In genomic region chr1:68501561-68501960, GRCm38 (mm10) we compare ENCODE assay signal across 11 mouse cellular contexts.
DNase-seq lines count a peak whose midpoint lies in the region; ATAC-seq and TF ChIP-seq lines count a peak whose summit lies in the region.
"Had no signal": no experiment of that assay in that cellular context is flagged by ENCODE, and none has a peak within 500 bp of the region (broad histone marks: within the 10 kb centered on the region; RNA-seq: fewer than 3 reads in every experiment).

No protein-coding gene starts in this region.

- no peaks in the 10 kb centered on the region for H3K4me1 ChIP-seq in liver, embryonic 11.5 days (replicated peaks; ENCODE audit: control insufficient read depth, insufficient read depth, low read length)
- H3K4me1 ChIP-seq in liver, embryonic 12.5 days, result no peaks in the 10 kb centered on the region
- H3K4me1 ChIP-seq in embryonic facial prominence, embryonic 11.5 days (ENCODE audit: control insufficient read depth, insufficient read depth, low read length), result no peaks in the 10 kb centered on the region
- H3K4me1 ChIP-seq in liver, postnatal 0 days (ENCODE audit: insufficient read depth), result no peaks in the 10 kb centered on the region
- H3K4me1 ChIP-seq: stomach, embryonic 15.5 days had no signal

- H3K4me2 ChIP-seq in liver, embryonic 11.5 days, result no peak overlapping the region
- no peak overlapping the region for H3K4me2 ChIP-seq in liver, embryonic 12.5 days
- no peak overlapping the region for H3K4me2 ChIP-seq in embryonic facial prominence, embryonic 11.5 days (ENCODE audit: low read depth, low read length)
- H3K4me2 ChIP-seq in liver, postnatal 0 days (ENCODE audit: low read depth, low read length), result no peak overlapping the region
- H3K4me2 ChIP-seq: stomach, embryonic 15.5 days had no signal

- ATAC-seq in liver, embryonic 11.5 days (replicated peaks; ENCODE audit: low FRiP score), result 0 out of 2 replicates have a peak, but pooled peaks have one; percentile 41
- no peak for ATAC-seq in liver, embryonic 12.5 days
- no peak for ATAC-seq in embryonic facial prominence, embryonic 11.5 days (replicated peaks; ENCODE audit: insufficient number of reproducible peaks, low FRiP score, low TSS enrichment, low read depth)
- ATAC-seq in liver, postnatal 0 days, result peak; percentile 35; the same call in 1 of the 2 replicates
- ATAC-seq: inflammation-experienced regulatory T-cells, adult 6 months had no signal

- no peak overlapping the region for H3K9ac ChIP-seq in liver, embryonic 11.5 days (ENCODE audit: low read depth, low read length)
- no peak overlapping the region for H3K9ac ChIP-seq in liver, embryonic 12.5 days
- H3K9ac ChIP-seq in embryonic facial prominence, embryonic 11.5 days (replicated peaks; ENCODE audit: low read length), result no peak overlapping the region
- no peak overlapping the region for H3K9ac ChIP-seq in liver, postnatal 0 days (replicated peaks)
- H3K9ac ChIP-seq: stomach, embryonic 15.5 days had no signal

- H3K36me3 ChIP-seq in liver, embryonic 11.5 days (ENCODE audit: control insufficient read depth, insufficient read depth, low read length), result no peaks in the 10 kb centered on the region
- no peaks in the 10 kb centered on the region for H3K36me3 ChIP-seq in liver, embryonic 12.5 days
- no peaks in the 10 kb centered on the region for H3K36me3 ChIP-seq in embryonic facial prominence, embryonic 11.5 days (replicated peaks; ENCODE audit: control insufficient read depth, insufficient read depth, low read depth, low read length)
- H3K36me3 ChIP-seq in liver, postnatal 0 days (replicated peaks; ENCODE audit: insufficient read depth, low read length), result no peaks in the 10 kb centered on the region
- H3K36me3 ChIP-seq: stomach, embryonic 15.5 days had no signal

- WGBS in liver, embryonic 11.5 days, result 59% methylated on average over 4 of the region's 4 CpGs
- 45% methylated on average over 4 of the region's 4 CpGs for WGBS in liver, embryonic 12.5 days (ENCODE audit: insufficient replicate concordance)
- WGBS in embryonic facial prominence, embryonic 11.5 days, result 24% methylated on average over 4 of the region's 4 CpGs
- WGBS in liver, postnatal 0 days (ENCODE audit: insufficient replicate concordance), result 37% methylated on average over 4 of the region's 4 CpGs

- no peaks in the 10 kb centered on the region for H3K27me3 ChIP-seq in liver, embryonic 11.5 days (replicated peaks; ENCODE audit: control insufficient read depth, insufficient read depth, low read length)
- no peaks in the 10 kb centered on the region for H3K27me3 ChIP-seq in liver, embryonic 12.5 days (replicated peaks)
- H3K27me3 ChIP-seq in embryonic facial prominence, embryonic 11.5 days (ENCODE audit: control insufficient read depth, insufficient read depth, low read length), result no peaks in the 10 kb centered on the region
- H3K27me3 ChIP-seq in liver, postnatal 0 days (ENCODE audit: insufficient read depth, low read length), result no peaks in the 10 kb centered on the region
- H3K27me3 ChIP-seq: stomach, embryonic 15.5 days had no signal

- DNase-seq in liver, embryonic 11.5 days (ENCODE audit: low spot score), result no peak
- DNase-seq in embryonic facial prominence, embryonic 11.5 days (ENCODE audit: low spot score), result peak; percentile 10
- peak; percentile 44 to 79 for DNase-seq in kidney, adult 8-10 months
- no peak for DNase-seq in liver, postnatal 0 days
- DNase-seq in lung, postnatal 14 days, result no peak
- no peak for DNase-seq in layer of hippocampus, adult 11-12 months (ENCODE audit: low spot score)
- DNase-seq: cerebellum, postnatal 25 days; gastrocnemius, postnatal 25 days had no signal

- TF ChIP-seq CTCF in liver, postnatal 0 days (IDR thresholded peaks at IDR 0.05; ENCODE audit: low read depth), result no peak

- H3K4me3 ChIP-seq in liver, embryonic 11.5 days (ENCODE audit: low read depth, low read length), result no peak overlapping the region
- H3K4me3 ChIP-seq in liver, embryonic 12.5 days, result no peak overlapping the region
- H3K4me3 ChIP-seq in embryonic facial prominence, embryonic 11.5 days (ENCODE audit: low read depth, low read length), result no peak overlapping the region
- H3K4me3 ChIP-seq in liver, postnatal 0 days (ENCODE audit: low read depth, low read length), result no peak overlapping the region
- H3K4me3 ChIP-seq: stomach, embryonic 15.5 days had no signal

- no peak overlapping the region for H3K27ac ChIP-seq in liver, embryonic 11.5 days (ENCODE audit: low read depth, low read length)
- H3K27ac ChIP-seq in liver, embryonic 12.5 days, result no peak overlapping the region
- no peak overlapping the region for H3K27ac ChIP-seq in embryonic facial prominence, embryonic 11.5 days (replicated peaks; ENCODE audit: low read depth, low read length)
- no peak overlapping the region for H3K27ac ChIP-seq in liver, postnatal 0 days (ENCODE audit: low read depth)
- H3K27ac ChIP-seq: stomach, embryonic 15.5 days had no signal

- no peak for TF ChIP-seq EP300 in liver, postnatal 0 days (IDR thresholded peaks at IDR 0.05; ENCODE audit: low read depth)

- H3K9me3 ChIP-seq in liver, embryonic 11.5 days (ENCODE audit: control insufficient read depth, low read length), result no peaks in the 10 kb centered on the region
- H3K9me3 ChIP-seq in liver, embryonic 12.5 days (replicated peaks), result no peaks in the 10 kb centered on the region
- H3K9me3 ChIP-seq in embryonic facial prominence, embryonic 11.5 days (replicated peaks; ENCODE audit: control insufficient read depth, low read length), result no peaks in the 10 kb centered on the region
- no peaks in the 10 kb centered on the region for H3K9me3 ChIP-seq in liver, postnatal 0 days (ENCODE audit: low read length)
- H3K9me3 ChIP-seq: stomach, embryonic 15.5 days had no signal

Comparison
In these comparisons a context has a peak if more than half of its experiments do, and no peak if none do; other contexts are left out.
1. ATAC-seq: peak in liver, embryonic 11.5 days (single experiment) and liver, postnatal 0 days (single experiment); none in liver, embryonic 12.5 days (single experiment) and embryonic facial prominence, embryonic 11.5 days (single experiment).
2. DNase-seq: peak in embryonic facial prominence, embryonic 11.5 days (single experiment) and kidney, adult 8-10 months (2 of 2); none in liver, embryonic 11.5 days (single experiment), liver, postnatal 0 days (single experiment), lung, postnatal 14 days (single experiment) and layer of hippocampus, adult 11-12 months (single experiment).